Mouse (Mus musculus) ES-E14 (cell line): ENCODE data around the gene Mrtfa. TPM values are rescaled to one million over a fixed set of nuclear protein-coding genes. Genes with fewer than 3 reads are reported as not detected.
"Not testable (repeated sequence)": the region's sequence is repeated elsewhere in the genome, so short reads cannot be mapped to it uniquely, and the experiment has no call there.

Source experiments
- DNase-seq: peaks from one replicate; pipeline ENCODE4 v3.0.0-alpha.2; 2013; ENCODE audit warnings: low read depth, low spot score
- H3K27ac ChIP-seq: 2 replicates; pipeline ENCODE4 v1.5.1; 2012; ENCODE audit warnings: low read depth, mild to moderate bottlenecking, low read length, moderate library complexity, mixed read lengths; ENCODE audit not compliant: poor library complexity, insufficient read depth, severe bottlenecking
- H3K36me3 ChIP-seq: 2 replicates; pipeline ENCODE4 v1.6.1; 2012; ENCODE audit warnings: mild to moderate bottlenecking, low read length, moderate library complexity, mixed read lengths; ENCODE audit not compliant: control insufficient read depth, poor library complexity, insufficient read depth, severe bottlenecking
- H3K4me1 ChIP-seq, 2 experiments: fragments of 150-350 bp in 1 of 2; sonication (generic) in 1 of 2; 2 replicates each; pipeline ENCODE4 v1.6.1; 2012; ENCODE audit warnings: low read length in 2 of 2, mild to moderate bottlenecking in 1 of 2, mixed read lengths in 1 of 2; ENCODE audit not compliant: control insufficient read depth in 2 of 2, insufficient read depth in 2 of 2, poor library complexity in 1 of 2
- H3K4me3 ChIP-seq, 2 experiments: fragments of 150-350 bp in 1 of 2; sonication (generic) in 1 of 2; 2 replicates each; pipeline ENCODE4 v1.5.1; 2012; ENCODE audit warnings: low read length in 2 of 2, low read depth in 1 of 2, mild to moderate bottlenecking in 1 of 2, mixed read lengths in 1 of 2; ENCODE audit not compliant: insufficient read depth in 1 of 2, poor library complexity in 1 of 2, severe bottlenecking in 1 of 2
- H3K9ac ChIP-seq: 2 replicates; pipeline ENCODE4 v1.6.1; 2012; ENCODE audit warnings: low read depth, mild to moderate bottlenecking, low read length, mixed read lengths; ENCODE audit not compliant: poor library complexity, insufficient read depth, severe bottlenecking
- H3K9me3 ChIP-seq: fragments of 150-350 bp; sonication (generic); 2 replicates; pipeline ENCODE4 v1.6.1; 2012; ENCODE audit warnings: low read depth, mild to moderate bottlenecking, low read length; ENCODE audit not compliant: control insufficient read depth, insufficient read depth
- CHD2 ChIP-seq: IDR thresholded peaks from 2 replicates; pipeline ENCODE4 v1.6.1; 2014; ENCODE audit warnings: mild to moderate bottlenecking, low read depth, low read length, inconsistent platforms
- HCFC1 ChIP-seq: IDR thresholded peaks from 2 replicates; pipeline ENCODE4 v1.6.1; 2012; ENCODE audit warnings: low read length, inconsistent platforms, borderline replicate concordance; ENCODE audit not compliant: insufficient read depth
- MAFK ChIP-seq: IDR thresholded peaks from 2 replicates; pipeline ENCODE4 v1.6.1; 2014; ENCODE audit warnings: mild to moderate bottlenecking, low read depth, low read length, inconsistent platforms; ENCODE audit not compliant: insufficient read depth
- ZC3H11A ChIP-seq: IDR thresholded peaks from 2 replicates; pipeline ENCODE4 v1.6.1; 2012; ENCODE audit warnings: low read depth, mild to moderate bottlenecking, inconsistent platforms, low read length, borderline replicate concordance
- ZNF384 ChIP-seq: IDR thresholded peaks from 2 replicates; pipeline ENCODE4 v1.6.1; 2012; ENCODE audit warnings: low read depth, low read length, inconsistent platforms
- in situ Hi-C, 2 experiments: fragments of 600-800 bp; cut with MboI; formaldehyde crosslinking; loops; one replicate each; pipeline ENCODE4 v1.15.1; 2025; ENCODE audit warnings: low sequenced_read_pairs in 2 of 2, inconsistent platforms in 1 of 2; ENCODE audit not compliant: unreplicated experiment in 2 of 2
- total RNA-seq: library from RNA; depleted of rRNA; stranded (reverse); fragments of 300-350 nt; gene quantifications from 2 replicates; pipeline ENCODE4 v1.2.3, GENCODE M21; 2012

The Mrtfa gene
- total RNA-seq, 1 experiment = 16.7 TPM

- Histone ChIP-seq H3K4me3 (no peak overlapping the region), H3K9me3 (no peaks in the 10 kb centered on the region), H3K36me3 (no peaks in the 10 kb centered on the region), H3K9ac (no peak overlapping the region), H3K4me1 (peaks cover 2% of the 10 kb centered on the region in 2 experiments; a peak in 3 of 4 replicates), H3K27ac (no peak overlapping the region)
- TF ChIP-seq ZNF384 (no peak), HCFC1 (no peak), ZC3H11A (no peak), CHD2 (no peak), MAFK (no peak)
- DNase-seq = no peak
- in situ Hi-C loops = no loop called here
Observed at GRCm38 (mm10) chr15:81221446-81221845, 30.9 kb upstream of the Mrtfa start.

DNA sequence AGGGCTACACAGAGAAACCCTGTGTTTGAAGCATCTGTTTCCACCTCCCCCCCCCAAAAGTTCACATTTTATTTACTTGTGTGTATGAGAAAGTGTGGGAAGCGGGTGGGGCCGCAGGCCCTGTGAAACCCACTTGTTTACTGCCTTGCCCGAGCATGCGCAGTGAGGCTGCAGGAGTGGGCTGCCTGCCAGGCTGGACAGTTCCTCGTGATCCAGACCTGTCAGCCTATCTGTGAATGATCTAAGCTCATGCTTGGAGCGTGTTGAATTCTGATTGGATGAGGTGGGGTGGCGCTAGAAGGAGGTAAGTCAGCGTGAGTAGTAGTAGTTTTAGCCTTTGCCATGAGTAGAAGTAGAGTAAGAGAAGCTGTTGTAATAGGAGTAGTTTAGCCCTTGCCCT lies 29.5 kb upstream of the Mrtfa start:
- H3K4me1 ChIP-seq, H3K9ac ChIP-seq, in situ Hi-C loops, H3K27ac ChIP-seq, H3K36me3 ChIP-seq, H3K9me3 ChIP-seq: not testable (repeated sequence)
- peak; percentile 30 for DNase-seq
- peak overlapping the region in 1 of 2 experiments; percentile 53; a peak in 2 of 4 replicates for H3K4me3 ChIP-seq
- peak; percentile 37; the same call in 1 of the 2 replicates for TF ChIP-seq CHD2

DNA sequence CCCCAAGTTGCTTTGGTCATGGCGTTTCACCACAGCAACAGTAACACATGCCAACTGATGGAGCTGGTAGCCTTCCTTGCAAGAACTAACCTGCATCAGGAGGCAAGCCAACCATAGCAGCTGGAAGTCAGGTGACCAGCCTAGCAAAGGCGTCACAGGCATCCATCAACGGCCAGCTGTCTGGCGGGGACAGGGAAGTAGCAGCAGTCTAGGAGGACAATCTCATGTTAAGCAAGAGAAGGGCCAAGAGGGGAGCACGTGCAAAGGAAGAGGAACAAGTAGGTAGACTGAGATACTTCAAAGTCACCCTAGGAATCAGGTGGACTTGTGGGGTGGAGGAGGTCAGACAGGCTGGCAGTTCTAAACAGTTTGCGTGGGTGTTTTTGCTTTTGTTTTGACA lies 28.5 kb upstream of the Mrtfa start:
- in situ Hi-C loops = no loop called here
- Histone ChIP-seq H3K9me3 (peaks cover 2% of the 10 kb centered on the region; the same call in 1 of the 2 replicates), H3K36me3 (no peaks in the 10 kb centered on the region), H3K9ac (no peak overlapping the region), H3K4me3 (no peak overlapping the region), H3K27ac (no peak overlapping the region), H3K4me1 (peaks cover 2% of the 10 kb centered on the region in 2 experiments; a peak in 3 of 4 replicates)
- DNase-seq = no peak
- TF ChIP-seq ZNF384 (no peak), CHD2 (no peak), ZC3H11A (no peak), MAFK (no peak), HCFC1 (no peak)

DNA sequence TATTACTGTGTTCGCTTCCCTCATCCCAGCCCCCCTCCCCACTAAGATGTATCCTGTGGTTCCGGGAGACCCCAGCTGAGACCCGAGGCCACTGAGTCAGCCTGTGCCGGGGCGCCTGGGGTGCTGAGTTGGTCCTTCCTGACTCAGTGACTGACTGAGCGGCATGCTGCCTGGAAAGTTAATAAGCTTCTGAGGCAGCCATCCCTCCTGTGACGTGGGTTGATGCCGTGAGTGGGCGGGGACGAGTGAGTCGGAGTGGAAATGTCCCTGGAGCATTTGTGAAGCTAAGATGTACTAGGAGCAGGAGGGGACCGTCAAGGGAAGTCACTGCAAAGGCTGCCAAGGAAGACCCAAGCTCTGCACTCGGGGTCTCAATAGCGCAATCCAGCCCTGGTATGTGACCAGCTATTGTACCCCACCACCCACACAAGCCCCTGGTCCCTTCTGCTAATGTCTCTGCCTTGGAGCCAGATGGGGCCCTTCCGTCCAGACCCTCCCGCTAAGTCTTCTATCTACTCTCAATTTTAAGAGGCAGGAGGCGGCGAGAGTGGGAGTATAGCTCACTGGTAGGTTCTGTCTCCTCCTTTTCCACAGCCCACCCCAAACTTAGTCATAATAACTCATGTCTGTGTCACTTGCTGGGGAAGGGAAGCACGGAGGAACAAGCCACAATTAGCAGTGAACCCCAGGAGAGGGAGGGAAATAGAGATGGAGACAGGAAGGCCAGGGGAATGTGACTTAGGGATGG lies 26.5 kb upstream of the Mrtfa start:
- no peak overlapping the region for H3K27ac ChIP-seq
- no peak overlapping the region for H3K4me3 ChIP-seq
- H3K9ac ChIP-seq = no peak overlapping the region
- no peak for DNase-seq
- H3K4me1 ChIP-seq = peaks cover 6% of the 10 kb centered on the region in 2 experiments; a peak in 3 of 4 replicates
- peaks cover 2% of the 10 kb centered on the region; the same call in 1 of the 2 replicates for H3K9me3 ChIP-seq
- H3K36me3 ChIP-seq = no peaks in the 10 kb centered on the region
- TF ChIP-seq ZNF384 = no peak
- no peak for TF ChIP-seq CHD2
- TF ChIP-seq ZC3H11A = no peak
- no peak for TF ChIP-seq MAFK
- TF ChIP-seq HCFC1 = no peak
- in situ Hi-C loops = no loop called here
